Mouse (Mus musculus): ENCODE measurements around the gene Cope. TPM values are rescaled to one million over a fixed set of nuclear protein-coding genes. Genes with fewer than 3 reads are reported as not detected.

Cope gene
- 100 to 1,000 TPM; 137 to 145 TPM for total RNA-seq (2021)
- long read RNA-seq, experiment 1, transcript Cope-204 (8 exons, 2,753 nt), result minor isoform, 14 of 182 reads
- long read RNA-seq, experiment 1, transcript Cope-201 (10 exons, 1,300 nt), result major isoform, 134 of 182 reads
- long read RNA-seq, experiment 1, partial matches to known transcripts, result 14 of 182 reads
- long read RNA-seq, experiment 1, other reads (novel, unspliced or antisense), result 19 of 182 reads
- long read RNA-seq, experiment 2, transcript Cope-204 (8 exons, 2,753 nt), result minor isoform, 15 of 115 reads
- long read RNA-seq, experiment 2, transcript Cope-201 (10 exons, 1,300 nt), result major isoform, 74 of 115 reads
- long read RNA-seq, experiment 2, partial matches to known transcripts, result 8 of 115 reads
- long read RNA-seq, experiment 2, other reads (novel, unspliced or antisense), result 18 of 115 reads

DNA sequence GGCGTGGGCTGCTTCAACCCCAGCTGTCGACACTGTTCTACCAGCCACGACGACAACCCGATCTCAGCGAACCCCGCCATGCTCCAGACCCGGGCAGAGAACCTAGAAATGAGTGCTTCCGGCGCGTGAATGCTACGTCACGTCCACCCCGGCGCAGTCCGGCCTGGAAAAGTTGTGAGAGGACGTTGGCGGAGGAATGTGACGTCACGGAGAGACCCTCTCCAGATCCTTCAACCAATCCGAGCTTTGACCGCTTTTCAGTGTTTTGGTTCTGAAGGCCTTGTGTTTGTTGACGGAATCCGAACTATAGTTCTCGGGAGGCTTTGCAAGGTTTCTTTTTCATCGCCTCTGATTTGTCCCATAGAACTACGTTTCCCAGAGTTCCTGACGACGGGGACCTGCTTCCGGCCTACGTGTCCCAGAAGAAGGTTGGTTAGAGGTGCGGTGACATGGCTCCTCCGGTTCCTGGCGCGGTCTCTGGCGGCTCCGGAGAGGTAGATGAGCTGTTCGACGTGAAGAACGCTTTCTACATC is at the start of gene Cope, which contains the start of gene Ddx49:
Gene Cope, plus strand, starts transcription at position 161 of the 533 bp plus-strand sequence.
Gene Ddx49, minus strand, starts transcription at position 132 of the 533 bp plus-strand sequence.
- intact Hi-C loops (cut with DNase I), result no loop called here
- Histone ChIP-seq H3K4me3 (peak within 1 kb of the TSS; percentile 76), H3K27ac (peak within 1 kb of the TSS; percentile 97)
- DNase-seq (ENCODE audit: extremely low spot score in 1 of 2, low spot score in 2 of 2), result peak; percentile 93 to 94
- no peak for TF ChIP-seq CTCF (IDR thresholded peaks at IDR 0.05)

DNA sequence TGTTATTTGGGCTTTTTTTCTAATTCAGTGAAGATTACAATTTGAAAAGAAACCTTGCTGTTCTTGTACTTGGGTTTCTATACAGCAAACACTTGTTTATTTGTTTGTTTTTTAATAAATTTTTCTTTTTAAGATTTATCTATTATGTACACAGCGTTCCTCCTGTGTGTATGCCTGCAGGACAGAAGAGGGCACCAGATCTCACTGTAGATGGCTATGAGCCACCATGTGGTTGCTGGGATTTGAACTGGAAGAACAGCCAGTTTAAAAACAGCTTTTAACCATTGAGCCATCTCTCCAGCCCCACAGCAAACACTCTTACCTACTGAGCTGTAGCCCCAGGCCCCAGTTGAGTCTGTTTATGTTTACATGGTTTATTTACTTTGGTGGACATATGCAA is 47.7 kb upstream of the Cope start:
- TF ChIP-seq CTCF (IDR thresholded peaks at IDR 0.05), result peak; percentile 38
- intact Hi-C loops (cut with DNase I), result no loop called here
- DNase-seq (ENCODE audit: extremely low spot score in 1 of 2, low spot score in 2 of 2), result no peak
- H3K27ac ChIP-seq, result no peak overlapping the region
- H3K4me3 ChIP-seq, result no peak overlapping the region

DNA sequence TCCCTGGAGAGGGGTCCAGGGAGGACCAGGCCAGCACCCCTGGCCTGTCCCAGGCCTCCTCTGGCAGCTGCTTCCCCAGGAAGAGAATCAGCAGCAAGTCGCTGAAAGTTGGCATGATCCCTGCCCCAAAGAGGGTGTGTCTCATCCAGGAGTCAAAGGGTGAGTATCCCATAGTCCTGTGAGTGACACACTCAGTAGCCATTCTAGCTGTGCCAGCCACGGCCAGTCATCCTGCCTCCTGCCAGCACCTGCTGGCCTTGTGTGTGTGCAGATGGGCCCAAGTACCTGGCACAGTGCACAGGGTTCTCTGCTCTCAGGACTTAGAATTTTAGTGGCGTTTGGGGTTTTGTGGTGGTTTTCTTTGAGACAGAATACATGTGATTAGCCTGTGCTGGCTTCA is 44.9 kb upstream of the Cope start:
- no peak overlapping the region for H3K27ac ChIP-seq

DNA sequence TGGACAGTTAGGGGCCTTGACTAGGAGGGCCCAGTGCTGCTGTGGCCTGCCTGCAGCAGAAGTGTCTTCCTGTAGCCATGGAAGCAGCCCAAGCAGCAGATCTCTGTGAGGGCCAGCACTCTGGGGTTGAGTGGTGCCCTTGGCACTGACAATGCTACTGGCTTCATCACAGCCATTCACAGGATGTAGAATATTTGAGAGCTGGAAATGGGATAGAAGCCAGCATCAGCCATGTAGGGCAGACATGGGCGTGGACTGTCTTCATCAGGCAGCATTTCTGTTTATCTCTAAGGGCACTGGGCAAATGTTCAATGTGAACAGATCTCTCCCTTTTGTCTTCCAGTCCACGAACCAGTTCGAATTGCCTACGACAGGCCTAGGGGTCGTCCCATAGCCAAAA is 43.7 kb upstream of the Cope start:
- intact Hi-C loops (cut with DNase I), result no loop called here
- Histone ChIP-seq H3K27ac (no peak overlapping the region), H3K4me3 (no peak overlapping the region)
- no peak for DNase-seq (ENCODE audit: extremely low spot score in 1 of 2, low spot score in 2 of 2)
- TF ChIP-seq CTCF (IDR thresholded peaks at IDR 0.05), result no peak

More for the DNA sequence above, 44.9 kb upstream of the Cope start:
- H3K4me3 ChIP-seq, result no peak overlapping the region
- intact Hi-C loops (cut with DNase I), result no loop called here
- TF ChIP-seq CTCF (IDR thresholded peaks at IDR 0.05), result no peak
- DNase-seq (ENCODE audit: extremely low spot score in 1 of 2, low spot score in 2 of 2), result no peak

DNA sequence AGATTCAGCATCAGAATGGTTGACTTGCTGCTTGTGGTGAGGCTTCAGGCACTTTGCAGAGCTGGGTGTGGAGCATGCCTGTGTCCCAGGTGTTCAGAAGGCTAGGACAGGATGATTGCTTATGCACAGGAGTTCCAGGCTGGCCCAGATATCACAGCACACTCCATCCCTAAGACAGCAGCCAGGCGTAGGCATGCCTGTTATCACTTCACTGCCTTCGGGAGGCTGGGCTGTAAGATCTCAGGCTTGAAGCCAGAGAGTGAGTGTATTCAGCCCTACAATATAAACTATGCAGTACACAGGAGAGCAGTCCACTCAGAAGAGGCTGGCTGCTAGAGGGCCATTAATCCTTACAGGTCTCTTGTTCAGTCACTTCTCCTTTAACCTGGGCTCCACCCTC is 43.3 kb upstream of the Cope start:
- H3K4me3 ChIP-seq, result no peak overlapping the region
- DNase-seq (ENCODE audit: extremely low spot score in 1 of 2, low spot score in 2 of 2), result no peak
- TF ChIP-seq CTCF (IDR thresholded peaks at IDR 0.05), result no peak
- intact Hi-C loops (cut with DNase I), result no loop called here
- no peak overlapping the region for H3K27ac ChIP-seq

DNA sequence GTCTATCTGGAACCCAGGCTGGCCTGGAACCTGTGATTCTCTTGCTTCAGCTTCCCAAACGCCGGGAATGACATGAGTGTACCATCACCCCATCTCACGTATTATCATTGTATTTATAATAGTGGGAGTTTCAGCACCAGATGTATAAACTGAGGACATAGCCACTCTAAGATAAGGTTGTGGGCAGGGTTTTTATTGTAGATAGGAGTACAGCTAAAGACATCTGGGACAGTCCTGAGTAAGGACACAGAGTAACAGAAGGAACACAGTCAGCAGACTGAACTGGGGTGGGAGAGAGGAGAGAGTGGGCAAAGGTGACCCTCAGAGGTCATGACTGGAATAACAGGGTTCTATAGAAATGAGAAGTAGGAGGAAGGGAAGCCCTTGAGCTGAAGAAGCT is 34.6 kb upstream of the Cope start:
- H3K4me3 ChIP-seq, result no peak overlapping the region
- TF ChIP-seq CTCF (IDR thresholded peaks at IDR 0.05), result no peak
- intact Hi-C loops (cut with DNase I), result no loop called here
- no peak for DNase-seq (ENCODE audit: extremely low spot score in 1 of 2, low spot score in 2 of 2)
- H3K27ac ChIP-seq, result no peak overlapping the region

DNA sequence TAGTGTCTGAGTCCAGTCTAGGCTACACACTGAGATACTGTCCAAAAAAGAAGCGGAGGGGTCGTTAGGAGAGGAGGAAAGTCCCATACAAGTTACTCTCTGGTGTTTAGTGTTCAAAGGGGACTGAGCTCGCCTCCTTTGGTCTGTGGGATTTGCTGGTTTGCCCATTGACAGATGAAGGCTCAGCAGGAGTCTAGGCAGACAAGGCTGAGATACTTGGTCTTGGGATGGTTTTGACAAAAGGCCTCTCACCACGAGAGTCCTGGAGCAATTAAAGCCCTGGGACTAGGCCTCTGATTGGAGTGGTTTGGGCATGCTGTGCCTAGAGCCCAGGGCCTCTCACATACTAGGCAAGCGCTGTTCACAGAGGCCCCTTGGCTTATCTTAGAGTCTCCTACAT is 34.0 kb upstream of the Cope start:
- Histone ChIP-seq H3K4me3 (no peak overlapping the region), H3K27ac (peak overlapping the region; percentile 41; the same call in 1 of the 2 replicates)
- intact Hi-C loops (cut with DNase I), result no loop called here
- no peak for TF ChIP-seq CTCF (IDR thresholded peaks at IDR 0.05)
- DNase-seq (ENCODE audit: extremely low spot score in 1 of 2, low spot score in 2 of 2), result no peak

DNA sequence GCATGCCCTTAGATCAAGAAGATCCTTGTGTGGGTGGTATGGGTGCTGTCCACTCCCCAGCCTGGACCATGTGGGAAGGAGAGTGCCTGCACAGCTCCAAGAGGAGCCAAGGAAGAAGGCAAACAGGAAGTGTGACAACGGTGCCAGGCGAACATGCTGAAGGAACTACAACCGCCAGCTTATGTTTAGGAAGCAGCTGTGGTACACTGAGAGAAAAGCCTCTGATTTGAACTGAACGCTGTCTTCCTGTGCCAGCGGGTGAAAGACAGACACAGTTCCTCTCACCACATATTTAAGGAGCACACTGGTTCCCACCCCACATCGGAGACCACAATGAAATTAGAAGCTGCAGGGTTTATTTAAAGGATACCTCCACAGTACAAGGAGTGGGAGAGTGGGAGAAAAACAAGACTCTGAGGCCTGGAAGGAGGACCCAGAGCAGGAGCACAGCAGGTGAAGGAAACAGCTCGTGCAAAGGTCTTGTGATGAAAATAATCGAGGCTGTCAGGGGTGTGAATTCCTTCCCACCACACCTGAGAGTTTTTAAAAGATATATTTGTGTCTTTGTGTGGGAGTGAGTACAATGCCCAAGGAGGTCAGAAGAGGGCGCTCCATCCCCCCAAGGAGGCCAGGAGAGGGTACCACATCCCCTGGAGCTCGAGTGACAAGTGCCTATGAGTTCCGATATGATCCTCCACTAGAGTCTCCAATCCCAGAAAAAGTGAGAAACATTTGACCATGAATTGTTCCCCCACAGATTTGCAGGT is 33.3 kb upstream of the Cope start:
- Histone ChIP-seq H3K4me3 (no peak overlapping the region), H3K27ac (peak overlapping the region; percentile 41)
- peak in 1 of 2 experiments; percentile 20 for DNase-seq (ENCODE audit: extremely low spot score in 1 of 2, low spot score in 2 of 2)
- peak; percentile 54 for TF ChIP-seq CTCF (IDR thresholded peaks at IDR 0.05)
- intact Hi-C loops (cut with DNase I), result no loop called here

DNA sequence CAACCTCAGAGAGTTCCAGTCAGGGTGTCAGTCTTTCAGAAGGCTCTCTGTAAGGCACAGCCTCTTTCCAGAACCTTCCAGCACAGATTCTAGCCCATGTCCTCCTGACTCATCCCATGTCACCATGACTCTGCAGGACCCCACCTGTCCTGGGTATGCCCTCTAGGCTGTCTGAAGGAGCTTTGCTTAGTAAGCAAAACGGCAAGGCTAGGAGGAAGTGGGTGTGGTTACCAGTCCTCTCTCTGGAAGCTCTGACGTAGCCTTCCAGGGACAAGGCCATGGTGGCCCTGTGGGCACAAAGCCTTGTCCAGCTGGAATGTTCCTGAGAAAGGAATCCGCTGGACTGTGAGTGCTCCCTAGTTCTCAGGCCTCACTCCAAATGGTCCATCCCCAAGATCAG is 29.4 kb upstream of the Cope start:
- no peak for TF ChIP-seq CTCF (IDR thresholded peaks at IDR 0.05)
- H3K4me3 ChIP-seq, result no peak overlapping the region
- no peak for DNase-seq (ENCODE audit: extremely low spot score in 1 of 2, low spot score in 2 of 2)
- H3K27ac ChIP-seq, result no peak overlapping the region
- intact Hi-C loops (cut with DNase I), result no loop called here

DNA sequence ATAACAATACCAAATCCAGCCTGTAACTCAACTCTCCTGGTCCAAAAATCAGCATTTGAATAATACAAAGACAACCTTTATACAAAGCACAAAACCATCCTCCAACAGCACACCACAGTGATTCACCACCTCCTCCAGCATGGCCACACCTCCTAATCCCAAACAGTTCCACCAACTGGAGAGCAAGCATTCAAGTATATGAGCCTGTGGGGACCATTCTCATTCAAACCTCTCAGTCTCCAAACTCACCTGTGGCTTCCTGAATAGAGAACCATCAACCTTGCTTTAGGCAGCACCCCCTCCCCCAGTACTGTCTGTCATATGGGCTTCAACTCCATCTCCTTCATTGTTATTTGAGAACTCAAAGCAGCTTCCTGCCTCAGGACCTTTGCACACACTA is 28.0 kb upstream of the Cope start:
- DNase-seq (ENCODE audit: extremely low spot score in 1 of 2, low spot score in 2 of 2), result no peak
- intact Hi-C loops (cut with DNase I), result no loop called here
- Histone ChIP-seq H3K4me3 (no peak overlapping the region), H3K27ac (no peak overlapping the region)
- TF ChIP-seq CTCF (IDR thresholded peaks at IDR 0.05), result no peak

DNA sequence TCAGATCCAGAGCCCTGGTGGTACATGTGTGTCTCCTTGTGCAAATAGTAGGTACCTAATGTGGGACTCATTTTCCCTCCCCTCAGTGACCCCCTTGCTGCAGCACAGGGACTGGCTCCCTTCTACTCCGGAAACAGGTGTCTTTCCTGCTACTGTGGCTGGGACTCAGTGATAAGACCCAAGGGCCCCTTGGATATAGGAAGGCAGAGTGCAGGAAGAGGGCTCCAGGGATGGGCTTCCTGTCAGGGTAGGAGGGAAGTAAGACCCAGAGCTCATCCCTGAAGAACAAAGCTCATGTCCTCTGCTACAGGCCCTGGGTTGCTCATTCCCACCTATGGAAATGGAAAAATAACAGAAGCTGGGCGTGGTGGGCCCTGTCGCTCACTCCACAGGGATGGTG is 25.8 kb upstream of the Cope start:
- TF ChIP-seq CTCF (IDR thresholded peaks at IDR 0.05), result no peak
- no peak for DNase-seq (ENCODE audit: extremely low spot score in 1 of 2, low spot score in 2 of 2)
- intact Hi-C loops (cut with DNase I), result no loop called here
- H3K4me3 ChIP-seq, result no peak overlapping the region
- H3K27ac ChIP-seq, result no peak overlapping the region

DNA sequence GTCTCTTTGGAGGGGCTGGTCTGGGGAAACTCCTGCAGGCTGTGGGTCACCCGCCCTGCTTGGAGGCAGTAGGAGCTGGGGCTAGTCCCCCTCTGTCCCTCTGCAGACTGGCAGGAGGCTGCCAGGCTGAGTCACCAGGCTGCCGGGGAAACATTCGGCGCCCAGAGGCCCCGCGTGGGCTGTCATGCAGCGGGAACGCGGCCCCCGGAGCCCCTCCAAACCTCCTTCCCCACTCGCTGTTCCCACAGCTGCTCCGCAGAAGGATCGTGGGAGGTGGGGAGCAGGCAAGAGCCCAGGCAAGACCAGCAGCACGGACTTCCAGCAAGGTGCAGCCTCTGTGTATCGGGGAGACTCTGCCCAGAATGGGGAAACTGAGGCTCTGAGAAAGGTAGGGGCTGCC is 24.1 kb upstream of the Cope start:
- peak in 1 of 2 experiments; percentile 46 for DNase-seq (ENCODE audit: extremely low spot score in 1 of 2, low spot score in 2 of 2)
- intact Hi-C loops (cut with DNase I), result no loop called here
- no peak overlapping the region for H3K4me3 ChIP-seq
- no peak overlapping the region for H3K27ac ChIP-seq
- TF ChIP-seq CTCF (IDR thresholded peaks at IDR 0.05), result no peak
